Mouse (Mus musculus) lung, postnatal 0 days (tissue): ENCODE measurements at regions not wholly inside any gene's neighbourhood (a gene's known extent, or its start where the extent isn't known, plus 50 kb on each side); places are given as distances from the start of the nearest gene placed in this dataset.

Experiments
- CTCF ChIP-seq: IDR thresholded peaks from 2 replicates; pipeline ENCODE4 v1.5.1; 2016; ENCODE audit warnings: antibody characterized with exemption, mild to moderate bottlenecking
- EP300 ChIP-seq: IDR thresholded peaks from 2 replicates; pipeline ENCODE4 v1.6.1; 2016; ENCODE audit warnings: antibody characterized with exemption, mild to moderate bottlenecking, control low read depth

- TF ChIP-seq CTCF (no peak), EP300 (no peak)
These were observed 96.9 kb upstream of the Gm5150 start for GRCm38 (mm10) chr3:16103180-16103579.
